Mouse (Mus musculus) intestine, embryonic 14.5 days (tissue): Measurements from ENCODE around the gene Wnt2b. TPM values are rescaled to one million over a fixed set of nuclear protein-coding genes. Genes with fewer than 3 reads are reported as not detected.

Source experiments
- ATAC-seq: fragments of 200-750 bp; cut with Nextera tagmentation; replicated peaks from 2 replicates; pipeline ENCODE4 v1.8.0; 2017; ENCODE audit warnings: low read depth, moderate number of reproducible peaks, moderate TSS enrichment, moderate library complexity; ENCODE audit not compliant: low FRiP score, low TSS enrichment
- DNase-seq: peaks from one replicate; pipeline ENCODE4 v3.0.0-alpha.2; 2018; ENCODE audit warnings: low spot score
- H3K27ac ChIP-seq: fragments of 300-500 bp; sonication (generic); 2 replicates; pipeline ENCODE4 v1.5.1; 2014; ENCODE audit warnings: low read depth, mild to moderate bottlenecking, control low read depth
- H3K27me3 ChIP-seq: fragments of 300-500 bp; sonication (generic); replicated peaks from 2 replicates; pipeline ENCODE4 v1.6.1; 2014; ENCODE audit warnings: low read length, control low read depth; ENCODE audit not compliant: control insufficient read depth, insufficient read depth
- H3K36me3 ChIP-seq: fragments of 300-500 bp; sonication (generic); 2 replicates; pipeline ENCODE4 v1.6.1; 2014; ENCODE audit warnings: low read length, control low read depth; ENCODE audit not compliant: control insufficient read depth, insufficient read depth
- H3K4me1 ChIP-seq: fragments of 300-500 bp; sonication (generic); replicated peaks from 2 replicates; pipeline ENCODE4 v1.6.1; 2014; ENCODE audit warnings: low read length, control low read depth, mixed read lengths; ENCODE audit not compliant: control insufficient read depth, insufficient read depth
- H3K4me2 ChIP-seq: fragments of 300-500 bp; sonication (generic); 2 replicates; pipeline ENCODE4 v1.6.1; 2014; ENCODE audit warnings: low read length
- H3K4me3 ChIP-seq: fragments of 300-500 bp; sonication (generic); 2 replicates; pipeline ENCODE4 v1.5.1; 2014; ENCODE audit warnings: low read depth, low read length, control low read depth, mixed read lengths
- H3K9ac ChIP-seq: fragments of 300-500 bp; sonication (generic); 2 replicates; pipeline ENCODE4 v1.6.1; 2014; ENCODE audit warnings: mild to moderate bottlenecking, low read length
- H3K9me3 ChIP-seq: fragments of 300-500 bp; sonication (generic); 2 replicates; pipeline ENCODE4 v1.6.1; 2016; ENCODE audit warnings: low read length, control low read depth; ENCODE audit not compliant: control insufficient read depth
- WGBS: fragments of 180-500 bp; shearing (Covaris S2); extraction: QIAGEN DNeasy Blood & Tissue Kit; methylation state at CpG from one replicate; pipeline ENCODE4 v1.1.7; 2014; 5-methylcytosine and 5-hydroxymethylcytosine counted together
- polyA plus RNA-seq: library from polyadenylated mRNA; unstranded; fragments of >200 nt; fragmentation: Nextera tagmentation; extraction: Ambion mirVana; gene quantifications from 2 replicates; pipeline ENCODE4 v1.2.1, GENCODE M21; 2014

Wnt2b gene
- polyA plus RNA-seq, 1 experiment from 2014 or later, result 1.9 TPM

DNA sequence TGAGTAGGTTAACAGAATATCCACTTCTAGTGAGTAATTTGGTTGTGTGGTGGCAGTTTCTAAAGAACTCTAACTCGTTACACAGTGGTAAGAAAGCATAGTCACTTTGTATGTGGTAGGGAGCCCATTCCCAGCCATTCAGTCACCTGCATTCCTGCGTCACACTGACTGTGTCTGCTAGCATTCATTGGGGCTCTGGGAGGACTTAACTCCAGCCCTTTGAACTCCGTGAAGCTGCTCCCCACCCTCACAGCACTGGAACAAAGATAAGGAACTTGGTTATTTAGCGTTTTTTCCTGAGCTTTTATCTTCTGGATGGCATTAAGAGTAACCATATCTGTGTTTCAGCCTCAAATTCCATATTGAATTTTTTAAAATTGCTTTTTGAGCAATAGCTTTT lies 23.4 kb downstream of the Wnt2b start:
- Histone ChIP-seq H3K27ac (no peak overlapping the region), H3K4me1 (peaks cover 17% of the 10 kb centered on the region), H3K36me3 (peaks cover 19% of the 10 kb centered on the region), H3K9me3 (no peaks in the 10 kb centered on the region), H3K4me2 (no peak overlapping the region), H3K4me3 (no peak overlapping the region), H3K27me3 (no peaks in the 10 kb centered on the region), H3K9ac (no peak overlapping the region)
- WGBS, result 50% methylated on average over 4 of the region's 4 CpGs
- DNase-seq (no peak), ATAC-seq (no peak)

DNA sequence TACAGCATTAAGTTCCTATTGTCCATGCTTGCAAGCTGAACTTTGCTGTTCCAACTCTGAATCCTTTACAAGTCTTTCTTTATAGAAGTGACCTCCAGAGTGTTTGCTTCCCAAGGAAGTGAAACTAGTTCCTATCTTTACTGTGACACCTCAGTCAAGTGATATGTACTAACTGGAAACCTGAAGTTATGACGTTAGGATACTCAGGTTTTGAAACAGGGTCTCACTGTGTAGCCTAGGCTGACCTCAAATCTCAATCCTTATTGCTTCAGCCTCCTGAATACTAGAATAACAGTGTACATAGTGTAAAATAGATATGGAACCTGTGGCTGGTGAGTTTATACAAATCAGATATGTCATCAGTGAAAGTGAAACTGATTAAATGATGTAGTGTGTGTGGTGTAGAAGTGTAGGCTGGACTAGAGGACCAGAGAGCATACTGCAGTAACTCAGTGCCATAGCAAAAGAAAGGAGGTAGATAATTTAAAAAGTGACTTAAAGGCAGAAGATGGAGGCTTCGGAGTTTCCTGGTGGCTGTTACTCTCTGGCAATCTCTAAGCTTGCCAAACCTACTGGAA lies 23.9 kb downstream of the Wnt2b start:
- no peak overlapping the region for H3K4me3 ChIP-seq
- no peak for DNase-seq
- H3K4me1 ChIP-seq, result peaks cover 15% of the 10 kb centered on the region; the same call in 1 of the 2 replicates
- H3K9ac ChIP-seq, result no peak overlapping the region
- no peak overlapping the region for H3K4me2 ChIP-seq
- ATAC-seq, result no peak
- WGBS, result 83% methylated on average over 2 of the region's 2 CpGs
- peaks cover 19% of the 10 kb centered on the region for H3K36me3 ChIP-seq
- H3K9me3 ChIP-seq, result no peaks in the 10 kb centered on the region
- H3K27ac ChIP-seq, result no peak overlapping the region
- H3K27me3 ChIP-seq, result no peaks in the 10 kb centered on the region

DNA sequence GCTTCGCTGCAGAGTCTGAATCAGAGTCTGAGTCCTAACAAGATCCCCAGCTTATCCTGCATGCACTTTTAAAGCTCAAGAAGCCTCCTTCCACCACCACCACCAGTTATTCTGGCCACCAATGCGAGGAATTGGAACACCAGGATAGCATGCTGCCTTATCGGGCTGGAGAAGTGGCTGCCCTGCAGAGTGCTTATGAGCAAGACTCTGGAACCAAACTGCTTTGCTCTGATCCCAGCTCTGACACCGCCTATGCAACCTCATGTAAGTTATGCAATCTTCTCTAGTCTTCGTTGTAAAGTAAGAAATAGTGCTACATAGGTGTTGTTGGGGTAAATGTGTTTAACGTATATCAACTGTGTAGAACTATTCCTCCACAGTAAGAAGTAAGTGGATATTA lies 32.3 kb downstream of the Wnt2b start:
- Histone ChIP-seq H3K27me3 (no peaks in the 10 kb centered on the region), H3K4me3 (no peak overlapping the region), H3K27ac (no peak overlapping the region), H3K9me3 (no peaks in the 10 kb centered on the region), H3K4me1 (no peaks in the 10 kb centered on the region), H3K36me3 (peaks cover 37% of the 10 kb centered on the region), H3K9ac (no peak overlapping the region), H3K4me2 (no peak overlapping the region)
- WGBS, result 94% methylated on average over 6 of the region's 6 CpGs
- ATAC-seq (no peak), DNase-seq (no peak)

- Histone ChIP-seq H3K4me3 (no peak overlapping the region), H3K4me2 (no peak overlapping the region), H3K9me3 (no peaks in the 10 kb centered on the region), H3K27me3 (no peaks in the 10 kb centered on the region), H3K27ac (no peak overlapping the region), H3K36me3 (peaks cover 16% of the 10 kb centered on the region), H3K9ac (no peak overlapping the region), H3K4me1 (no peaks in the 10 kb centered on the region)
- WGBS, result 46% methylated on average over 3 of the region's 3 CpGs
- ATAC-seq (no peak), DNase-seq (no peak)
Observed at GRCm38 (mm10) chr3:104914986-104915385, 46.7 kb downstream of the Wnt2b start.

DNA sequence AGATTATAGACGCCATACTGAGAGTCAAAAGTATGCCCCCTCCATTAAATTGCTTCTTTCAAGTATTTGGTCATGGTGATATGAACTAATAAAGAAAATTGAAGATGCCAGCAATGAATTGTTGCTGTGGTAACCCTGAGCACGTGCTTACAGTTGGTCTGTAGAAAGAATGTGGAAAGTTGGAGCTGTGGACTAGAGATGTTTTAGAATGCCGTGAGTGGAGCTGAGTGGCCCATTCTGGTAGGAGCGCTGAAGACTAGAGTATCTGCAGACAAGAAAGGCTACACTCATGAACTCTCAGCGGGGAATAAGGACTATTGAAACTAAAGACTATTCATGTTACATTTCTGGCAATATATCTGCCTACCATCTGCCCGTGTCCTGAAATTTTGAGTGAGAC lies 52.5 kb downstream of the Wnt2b start:
- H3K4me1 ChIP-seq, result no peaks in the 10 kb centered on the region
- no peak overlapping the region for H3K9ac ChIP-seq
- no peak overlapping the region for H3K4me2 ChIP-seq
- peaks cover 39% of the 10 kb centered on the region for H3K36me3 ChIP-seq
- no peaks in the 10 kb centered on the region for H3K27me3 ChIP-seq
- no peak for ATAC-seq
- WGBS, result 91% methylated on average over 6 of the region's 6 CpGs
- no peak overlapping the region for H3K27ac ChIP-seq
- H3K4me3 ChIP-seq, result no peak overlapping the region
- DNase-seq, result no peak
- H3K9me3 ChIP-seq, result no peaks in the 10 kb centered on the region

DNA sequence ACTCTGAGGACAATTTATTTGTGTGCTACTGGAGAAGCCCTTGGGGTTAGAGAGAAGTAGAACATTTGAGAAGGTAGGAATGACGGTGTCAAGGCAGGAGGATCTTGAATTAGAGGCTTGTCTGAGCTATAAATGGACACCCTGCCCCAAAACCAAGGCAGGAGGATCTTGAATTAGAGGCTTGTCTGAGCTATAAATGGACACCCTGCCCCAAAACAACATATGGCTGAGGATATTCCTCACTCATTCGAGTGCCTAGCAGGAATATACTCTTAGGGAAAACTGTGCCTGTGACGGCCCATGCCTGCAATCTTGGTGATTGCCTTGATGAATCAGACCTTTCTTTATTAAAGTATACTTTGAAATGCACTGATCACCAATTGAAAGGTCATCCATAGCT lies 55.7 kb downstream of the Wnt2b start:
- no peak overlapping the region for H3K27ac ChIP-seq
- no peak for ATAC-seq
- H3K4me1 ChIP-seq, result no peaks in the 10 kb centered on the region
- H3K27me3 ChIP-seq, result no peaks in the 10 kb centered on the region
- DNase-seq, result no peak
- H3K9me3 ChIP-seq, result no peaks in the 10 kb centered on the region
- peaks cover 41% of the 10 kb centered on the region for H3K36me3 ChIP-seq
- no peak overlapping the region for H3K4me3 ChIP-seq
- no peak overlapping the region for H3K4me2 ChIP-seq
- 86% methylated on average over 3 of the region's 3 CpGs for WGBS
- no peak overlapping the region for H3K9ac ChIP-seq

DNA sequence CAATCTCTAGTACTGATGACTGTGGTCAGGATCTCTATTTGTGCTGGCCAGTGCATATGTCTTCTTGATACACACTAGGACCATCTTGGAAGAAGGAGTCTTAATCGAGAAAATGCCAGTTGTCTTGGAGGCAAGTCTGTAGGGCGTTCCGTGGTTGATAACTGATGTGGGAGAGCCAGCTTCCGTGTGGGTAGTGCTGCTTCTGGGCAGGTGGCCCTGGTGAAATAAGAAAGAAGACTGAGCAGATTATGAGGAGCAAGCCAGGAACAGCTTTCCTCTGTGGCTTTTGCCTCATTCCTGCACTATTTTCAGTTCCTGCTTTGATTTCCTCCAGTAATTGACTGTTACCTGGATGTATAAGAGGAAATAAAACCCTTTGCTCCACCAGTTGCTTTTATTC lies 56.3 kb downstream of the Wnt2b start:
- H3K27me3 ChIP-seq, result no peaks in the 10 kb centered on the region
- H3K9ac ChIP-seq, result no peak overlapping the region
- no peak for ATAC-seq
- H3K36me3 ChIP-seq, result peaks cover 39% of the 10 kb centered on the region
- 88% methylated on average over 4 of the region's 4 CpGs for WGBS
- DNase-seq, result no peak
- no peaks in the 10 kb centered on the region for H3K4me1 ChIP-seq
- H3K4me3 ChIP-seq, result no peak overlapping the region
- no peak overlapping the region for H3K4me2 ChIP-seq
- H3K9me3 ChIP-seq, result no peaks in the 10 kb centered on the region
- H3K27ac ChIP-seq, result no peak overlapping the region

DNA sequence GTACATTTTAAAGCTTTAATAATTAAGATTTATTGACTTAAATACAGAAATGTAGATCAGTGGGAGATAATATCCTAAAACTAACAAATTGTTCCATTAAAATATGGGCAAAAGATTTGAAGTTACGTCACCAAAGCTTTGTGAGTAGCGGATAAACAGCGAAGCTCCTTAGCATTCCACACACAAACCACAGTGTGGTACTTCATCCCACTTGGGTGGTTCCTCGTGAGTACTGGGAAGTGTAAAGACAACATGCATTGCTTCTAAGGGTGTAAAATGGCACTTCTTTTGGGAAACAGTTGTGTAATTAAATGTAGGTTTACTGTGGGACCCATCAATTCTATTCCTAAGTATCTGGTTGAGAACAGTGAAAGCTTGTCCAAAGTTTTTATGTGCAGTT lies 60.6 kb downstream of the Wnt2b start:
- H3K27me3 ChIP-seq, result no peaks in the 10 kb centered on the region
- H3K36me3 ChIP-seq, result peaks cover 55% of the 10 kb centered on the region
- H3K4me2 ChIP-seq, result no peak overlapping the region
- no peaks in the 10 kb centered on the region for H3K9me3 ChIP-seq
- no peak overlapping the region for H3K27ac ChIP-seq
- ATAC-seq, result no peak
- H3K4me3 ChIP-seq, result no peak overlapping the region
- no peak for DNase-seq
- 90% methylated on average over 4 of the region's 4 CpGs for WGBS
- no peaks in the 10 kb centered on the region for H3K4me1 ChIP-seq
- no peak overlapping the region for H3K9ac ChIP-seq

- no peak overlapping the region for H3K4me3 ChIP-seq
- H3K36me3 ChIP-seq, result peaks cover 76% of the 10 kb centered on the region
- H3K4me2 ChIP-seq, result no peak overlapping the region
- no peak overlapping the region for H3K27ac ChIP-seq
- 85% methylated on average over 3 of the region's 3 CpGs for WGBS
- no peaks in the 10 kb centered on the region for H3K9me3 ChIP-seq
- H3K4me1 ChIP-seq, result no peaks in the 10 kb centered on the region
- DNase-seq, result no peak
- H3K9ac ChIP-seq, result no peak overlapping the region
- ATAC-seq, result no peak
- H3K27me3 ChIP-seq, result no peaks in the 10 kb centered on the region
Observed at GRCm38 (mm10) chr3:104896141-104896540, 65.6 kb downstream of the Wnt2b start.
